Mouse (Mus musculus) adrenal gland, postnatal 14 days (tissue): ENCODE measurements at regions not wholly inside any gene's neighbourhood (a gene's known extent, or its start where the extent isn't known, plus 50 kb on each side); places are given as distances from the start of the nearest gene placed in this dataset.

Source experiments
- DNase-seq: peaks from one replicate; pipeline ENCODE4 v3.0.0; 2021; ENCODE audit warnings: mixed read lengths

GRCm38 (mm10) chr16:92965651-92966050 is 139.7 kb upstream of the Runx1 start:
- peak; percentile 65 for DNase-seq

DNA sequence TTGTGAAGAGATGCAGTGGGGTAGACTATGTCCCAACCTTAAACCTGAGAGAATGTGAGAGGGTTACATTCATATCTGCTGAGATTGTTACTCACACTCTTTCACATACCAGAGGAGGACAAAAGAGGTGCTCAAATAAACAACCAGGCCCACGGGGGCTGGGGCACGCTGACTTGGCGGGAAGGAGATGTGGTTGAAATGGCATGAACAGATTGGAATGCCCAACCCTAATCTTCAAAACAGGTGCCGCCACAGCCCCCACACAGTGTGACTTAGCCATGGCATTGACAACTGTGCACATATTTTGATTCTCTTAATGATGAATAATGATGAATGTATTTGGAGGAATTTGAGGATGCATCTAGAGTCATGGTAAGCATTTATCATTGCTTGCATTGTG is 137.6 kb upstream of the Runx1 start:
- DNase-seq = no peak

DNA sequence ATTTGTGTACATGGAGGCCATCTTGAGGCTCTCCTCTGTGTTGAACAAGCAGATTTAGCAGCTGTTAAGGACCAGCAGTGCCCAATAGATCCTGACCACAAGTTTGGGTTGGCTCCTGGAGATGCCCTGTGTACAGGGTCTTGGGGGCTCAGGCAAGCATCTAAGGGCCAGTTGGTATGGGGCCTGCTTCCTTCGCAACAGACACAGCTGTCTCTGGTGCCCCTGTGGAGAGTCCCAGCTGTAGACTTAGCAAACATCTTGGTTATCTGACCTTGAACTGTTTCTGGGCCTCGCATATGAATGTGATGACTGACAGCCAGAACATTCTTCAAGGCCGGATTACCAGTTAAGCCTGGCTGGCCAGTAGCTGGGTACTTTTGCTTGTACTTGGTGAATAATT is 135.4 kb upstream of the Runx1 start:
- no peak for DNase-seq

- DNase-seq = no peak
Measured at GRCm38 (mm10) chr16:92960740-92961139, 134.8 kb upstream of the Runx1 start.

DNA sequence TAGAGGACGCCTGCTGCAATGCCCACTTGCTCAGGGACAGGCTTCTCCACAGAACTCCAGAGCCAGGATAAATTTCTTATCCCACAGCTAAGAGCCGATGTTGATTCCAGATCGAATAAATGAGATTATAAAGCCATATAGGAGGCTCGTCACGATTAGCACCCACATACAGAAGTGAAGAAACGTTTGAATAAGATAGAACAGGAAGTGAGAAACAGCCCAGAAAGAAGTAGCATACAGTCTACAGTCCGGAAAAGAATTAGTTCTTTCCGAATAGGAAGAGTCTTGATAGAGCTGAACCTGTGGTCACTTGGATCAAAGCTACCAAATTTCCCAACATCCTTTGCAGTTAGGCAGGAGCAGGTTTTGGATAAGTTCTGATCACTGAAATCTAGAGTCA is 133.0 kb upstream of the Runx1 start:
- no peak for DNase-seq

DNA sequence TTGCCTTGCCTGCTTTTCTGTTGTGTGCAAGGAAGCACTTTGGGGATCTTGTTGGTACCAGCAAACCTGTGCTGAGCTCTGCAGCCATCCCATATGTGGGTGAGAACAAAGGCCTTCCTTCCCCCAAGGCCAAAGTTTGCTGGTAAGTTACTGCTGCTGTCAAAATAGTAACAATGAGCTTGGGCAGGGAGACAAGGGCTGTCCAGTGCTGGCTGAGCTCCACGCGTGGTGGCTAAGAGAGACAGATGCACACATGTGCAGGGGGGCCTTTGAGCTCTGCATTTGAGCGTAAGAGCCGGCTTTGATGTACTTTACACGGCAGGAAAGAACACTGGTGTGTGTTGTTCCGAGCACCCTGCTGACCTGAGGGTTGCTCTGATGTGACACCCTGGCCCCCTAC is 132.2 kb upstream of the Runx1 start:
- DNase-seq = peak; percentile 67

DNA sequence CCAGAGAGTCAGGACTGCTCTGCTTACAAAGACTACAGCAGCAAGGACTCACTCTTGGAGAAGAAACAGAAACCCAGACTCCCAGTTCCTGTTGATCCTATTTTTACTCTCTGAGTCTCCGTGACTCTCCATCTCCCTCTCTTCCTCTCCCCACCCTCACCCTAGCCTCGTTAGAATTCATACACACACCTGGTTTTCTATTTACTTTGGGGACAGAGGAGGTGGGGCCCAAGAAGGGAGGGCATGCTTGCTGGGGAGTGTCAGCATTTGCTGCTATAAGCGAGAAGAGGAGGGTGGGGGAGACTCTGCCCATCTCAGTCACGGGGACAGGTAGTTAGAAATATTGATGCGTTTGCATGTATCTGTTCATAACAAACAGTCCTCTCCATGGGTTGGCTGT is 129.6 kb upstream of the Runx1 start:
- DNase-seq = no peak

DNA sequence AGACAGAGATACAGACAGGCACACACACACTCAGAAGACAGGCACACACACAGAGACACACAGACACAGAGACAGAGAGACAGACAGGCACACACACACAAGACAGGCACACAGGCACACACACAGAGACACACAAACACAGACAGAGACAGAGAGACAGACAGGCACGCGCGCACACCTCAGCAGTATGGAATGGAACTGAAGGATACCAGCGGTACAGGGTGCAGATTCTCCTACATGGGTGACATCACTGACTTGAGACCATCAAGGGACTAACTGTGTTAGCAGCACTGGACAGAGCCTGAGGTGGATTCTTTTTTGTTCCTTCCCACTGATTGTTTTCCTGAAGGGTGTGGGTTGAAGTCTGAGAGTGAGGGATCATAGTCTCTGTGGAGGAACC is 129.1 kb upstream of the Runx1 start:
- DNase-seq = no peak

GRCm38 (mm10) chr16:92953936-92954654 is 128.1 kb upstream of the Runx1 start:
- peak; percentile 77 for DNase-seq

DNA sequence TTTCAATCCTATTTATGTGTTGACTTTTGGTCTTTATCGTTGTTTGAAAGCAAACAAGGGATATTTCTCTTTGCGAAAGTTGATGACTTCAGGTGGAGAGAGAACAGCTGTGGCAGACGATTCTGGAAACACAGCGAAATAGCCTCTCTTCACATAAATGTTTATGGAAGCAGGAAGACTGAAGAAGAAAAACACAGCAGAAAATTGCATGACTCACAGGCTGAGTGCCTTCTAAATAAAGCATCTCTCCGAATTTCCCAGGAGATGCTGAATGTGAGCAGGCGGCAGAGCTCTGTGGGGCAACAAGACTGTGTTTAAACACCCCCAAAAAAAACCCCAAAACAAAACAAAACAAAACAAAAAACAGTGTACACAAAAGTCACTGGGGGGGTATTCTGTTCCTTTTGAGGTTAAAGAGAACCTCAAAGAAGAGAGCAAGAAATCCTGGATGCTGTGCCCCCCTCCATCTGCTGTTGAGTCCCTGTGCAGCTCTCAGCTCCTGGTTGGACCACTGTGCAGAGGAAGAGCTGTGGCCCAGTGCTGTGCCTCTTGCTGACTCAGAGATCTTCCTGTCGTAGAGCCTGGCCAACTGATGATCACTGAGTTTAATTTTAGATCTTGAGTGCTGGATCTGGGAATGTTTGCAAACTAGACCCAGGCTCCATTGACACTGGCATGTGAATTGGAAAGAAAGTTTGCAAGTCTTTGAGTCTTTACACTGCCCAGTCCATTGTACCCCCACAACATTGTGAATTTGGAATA is 126.6 kb upstream of the Runx1 start:
- no peak for DNase-seq

DNA sequence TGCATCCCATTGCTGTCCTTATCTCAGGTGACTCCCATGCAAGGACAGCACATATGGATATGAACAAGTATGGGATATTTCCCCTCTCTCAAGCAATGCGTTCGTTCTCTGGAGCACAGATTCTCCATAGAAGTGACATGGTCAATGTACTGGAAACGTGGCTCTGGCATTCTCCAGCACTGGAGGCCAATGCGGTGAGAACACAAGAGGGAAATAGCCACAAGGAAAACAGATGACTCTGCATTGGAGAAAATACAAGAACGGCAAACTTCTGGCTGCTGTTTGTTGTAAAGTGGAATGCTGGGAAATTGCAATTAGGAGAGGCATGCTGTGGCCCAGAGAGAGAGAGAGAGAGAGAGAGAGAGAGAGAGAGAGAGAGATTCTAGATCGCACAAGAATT is 125.6 kb upstream of the Runx1 start:
- DNase-seq = no peak

GRCm38 (mm10) chr16:92948494-92948893 is 122.5 kb upstream of the Runx1 start:
- peak; percentile 47 for DNase-seq

DNA sequence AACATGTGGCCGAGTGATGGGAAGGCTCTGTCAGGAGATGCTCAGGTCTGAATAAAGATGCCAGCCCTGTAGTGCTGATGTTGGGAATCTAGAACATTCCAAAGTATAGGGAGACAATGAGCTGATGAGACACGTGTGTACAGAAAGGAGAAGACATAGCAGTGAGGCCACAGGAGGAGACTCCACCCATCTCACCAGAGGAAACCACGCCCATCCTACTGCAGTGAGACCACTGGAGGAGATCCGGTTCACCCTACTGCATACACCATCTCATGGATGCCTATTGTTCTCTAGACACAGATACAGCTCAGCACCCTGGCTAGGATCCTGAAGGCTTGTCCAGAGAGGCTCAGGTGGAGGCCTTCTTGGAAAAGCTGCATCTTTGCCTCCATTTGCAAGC is 120.6 kb upstream of the Runx1 start:
- DNase-seq = peak; percentile 12

- no peak for DNase-seq
Measured at GRCm38 (mm10) chr16:92943901-92944300, 118.0 kb upstream of the Runx1 start.

DNA sequence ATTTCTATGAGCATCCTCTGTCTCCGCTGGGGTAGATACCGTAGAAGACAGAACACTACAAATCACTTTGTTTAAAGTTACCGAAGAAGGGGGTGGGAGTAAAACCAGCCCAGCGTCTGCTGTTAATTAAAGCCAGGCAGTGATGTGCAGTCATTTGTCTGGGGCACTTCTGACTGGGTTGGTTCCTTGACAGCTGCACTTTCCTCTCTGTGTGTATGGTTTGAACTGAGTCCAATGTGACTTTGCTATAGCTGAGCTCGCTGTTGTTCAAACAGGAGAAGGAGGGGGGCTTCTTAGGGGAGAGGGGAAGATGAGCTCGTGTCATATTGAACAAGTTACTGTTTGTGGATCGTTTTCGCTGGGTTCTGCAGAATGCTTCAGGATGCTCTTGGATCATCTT is 113.7 kb upstream of the Runx1 start:
- DNase-seq = no peak

DNA sequence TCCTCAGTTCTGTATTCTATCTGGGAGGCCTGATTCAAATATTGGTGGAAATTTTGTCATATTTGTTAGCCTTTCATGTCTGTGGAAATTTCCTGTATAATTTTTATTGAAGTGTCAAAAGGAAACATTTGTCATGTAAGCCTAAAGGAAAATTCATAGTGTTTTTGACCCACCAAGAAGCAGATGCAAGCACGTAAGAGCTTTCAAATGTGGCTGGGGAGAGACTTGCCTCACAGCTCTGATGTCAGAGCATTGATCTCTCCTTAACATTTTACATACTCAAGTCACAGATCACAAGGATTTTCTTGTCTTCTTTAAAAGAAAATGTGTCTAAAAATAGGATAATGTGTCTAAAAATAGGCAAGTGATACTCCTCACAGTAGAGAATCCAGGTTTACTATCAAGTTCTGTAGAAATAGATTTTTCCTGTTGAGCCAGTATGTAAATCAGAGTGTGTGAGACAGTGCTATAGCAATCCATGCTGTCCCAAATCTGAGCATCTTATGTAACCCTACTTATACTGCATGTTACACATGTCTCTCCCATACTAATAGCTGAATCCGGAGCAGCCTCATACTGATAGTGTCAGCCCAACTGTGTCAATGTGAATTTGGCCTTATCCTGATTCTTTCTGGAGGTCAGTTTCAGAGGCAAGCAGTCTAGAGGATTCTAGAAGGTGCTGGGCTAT is 110.0 kb upstream of the Runx1 start:
- no peak for DNase-seq

DNA sequence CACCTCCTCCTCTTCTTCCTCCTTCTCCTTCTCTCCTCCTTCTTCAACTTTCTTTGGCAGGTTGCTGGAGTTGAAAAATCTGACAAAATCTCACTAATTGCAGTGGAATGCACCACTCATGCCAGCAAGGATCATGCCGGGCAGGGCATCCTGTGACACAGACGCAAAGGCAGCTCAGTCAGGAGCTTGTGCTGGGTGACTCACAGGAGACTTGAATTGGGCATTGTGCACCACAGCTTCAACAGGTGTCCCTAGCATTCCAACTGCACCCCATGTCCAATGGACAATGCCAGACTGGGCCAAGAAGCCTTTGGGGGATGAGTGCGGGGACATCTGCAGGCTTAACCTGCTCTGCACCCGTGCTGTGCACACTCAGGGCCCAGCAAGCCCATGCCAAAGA is 104.2 kb upstream of the Runx1 start:
- no peak for DNase-seq

- DNase-seq = no peak
Measured at GRCm38 (mm10) chr16:92928201-92928600, 102.3 kb upstream of the Runx1 start.

- DNase-seq = no peak
Measured at GRCm38 (mm10) chr16:92927662-92928061, 101.7 kb upstream of the Runx1 start.

GRCm38 (mm10) chr16:92926853-92927252 is 100.9 kb upstream of the Runx1 start:
- DNase-seq = no peak

DNA sequence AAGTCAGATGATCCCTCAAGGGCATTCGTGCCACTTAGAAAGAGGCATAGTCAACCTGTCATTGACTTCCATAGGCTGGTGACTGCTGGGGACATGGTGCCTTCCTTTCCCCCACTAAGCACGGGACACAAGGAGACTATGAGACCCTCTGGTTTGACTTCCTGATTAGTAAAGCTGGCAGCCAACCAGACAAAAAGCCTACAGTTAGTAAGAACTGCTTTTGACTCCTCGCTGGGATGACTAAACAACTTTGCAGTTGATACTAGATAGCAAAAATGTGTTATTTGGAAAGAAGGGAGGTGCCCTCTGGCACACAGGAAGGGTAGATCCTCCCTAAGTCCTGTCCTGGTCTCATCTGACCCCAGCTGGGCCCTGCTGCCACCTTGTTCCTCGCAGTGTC is 95.0 kb upstream of the Runx1 start:
- DNase-seq = no peak

GRCm38 (mm10) chr16:92917356-92917755 is 91.4 kb upstream of the Runx1 start:
- no peak for DNase-seq

- DNase-seq = no peak
Measured at GRCm38 (mm10) chr16:92915651-92916050, 89.7 kb upstream of the Runx1 start.

DNA sequence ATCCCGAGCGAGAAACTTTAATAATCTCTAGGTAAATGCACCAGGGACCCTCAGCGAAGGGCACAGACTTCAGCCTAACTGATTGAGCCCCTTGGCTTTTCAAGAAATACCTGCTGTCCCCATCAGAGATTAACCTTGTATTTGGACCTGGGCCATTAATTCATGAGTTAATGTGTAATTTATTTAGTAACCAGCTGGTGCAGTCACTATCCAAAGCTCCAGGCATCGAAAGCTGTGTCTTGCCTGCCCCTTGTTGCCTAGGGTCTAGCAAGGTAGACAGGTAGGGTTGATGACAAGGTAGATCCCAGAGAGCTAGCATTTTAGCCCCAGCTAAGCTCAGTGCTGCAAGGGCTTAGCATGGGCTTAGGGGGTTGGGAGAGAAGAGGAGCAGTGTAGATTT is 80.9 kb upstream of the Runx1 start:
- no peak for DNase-seq
